37 mouse cellular contexts compared by ENCODE assay signal in genomic region chr12:76770841-76771500, GRCm38 (mm10). TPM values are rescaled to one million over a fixed set of nuclear protein-coding genes. Genes with fewer than 3 reads are reported as not detected.
"Had no signal": no experiment of that assay in that cellular context is flagged by ENCODE, and none has a peak within 500 bp of the region (broad histone marks: within the 10 kb centered on the region; RNA-seq: fewer than 3 reads in every experiment).

No protein-coding gene starts in this region.

- H3K9ac ChIP-seq: limb, embryonic 12.5 days; limb, embryonic 13.5 days; limb, embryonic 15.5 days; liver, embryonic 12.5 days; liver, embryonic 13.5 days; liver, embryonic 14.5 days; liver, embryonic 15.5 days; liver, postnatal 0 days; lung, embryonic 14.5 days; lung, embryonic 15.5 days; midbrain, embryonic 12.5 days; midbrain, embryonic 13.5 days; midbrain, embryonic 15.5 days; neural tube, embryonic 12.5 days had no signal

- H3K27me3 ChIP-seq: limb, embryonic 12.5 days; limb, embryonic 13.5 days; limb, embryonic 15.5 days; liver, embryonic 12.5 days; liver, embryonic 13.5 days; liver, embryonic 15.5 days; lung, embryonic 15.5 days; megakaryocyte, embryonic 14.5 days; midbrain, embryonic 12.5 days; midbrain, embryonic 13.5 days; midbrain, embryonic 15.5 days; neural tube, embryonic 12.5 days had no signal

- H3K9me3 ChIP-seq: limb, embryonic 10.5 days; limb, embryonic 12.5 days; limb, embryonic 13.5 days; limb, embryonic 15.5 days; liver, embryonic 12.5 days; liver, embryonic 13.5 days; liver, embryonic 15.5 days; lung, embryonic 15.5 days; megakaryocyte, embryonic 14.5 days; midbrain, embryonic 12.5 days; midbrain, embryonic 13.5 days; midbrain, embryonic 15.5 days; neural tube, embryonic 12.5 days had no signal

- ATAC-seq: liver, embryonic 12.5 days; liver, postnatal 0 days; lung, postnatal 0 days; midbrain, embryonic 13.5 days; midbrain, embryonic 15.5 days; midbrain, embryonic 16.5 days had no signal

- H3K27ac ChIP-seq: left cerebral cortex, adult 2 months; limb, embryonic 10.5 days; limb, embryonic 12.5 days; limb, embryonic 13.5 days; limb, embryonic 15.5 days; liver, embryonic 12.5 days; liver, embryonic 13.5 days; liver, embryonic 14.5 days; liver, embryonic 15.5 days; lung, embryonic 15.5 days; macrophage; midbrain, embryonic 12.5 days; midbrain, embryonic 13.5 days; midbrain, embryonic 15.5 days; neural tube, embryonic 12.5 days had no signal

- DNase-seq: left cerebral cortex, postnatal 4 days; liver; liver, embryonic 13.5 days; liver, postnatal 0 days; lung, adult 18-20 months; lung, adult 2 months; lung, embryonic 14.5 days; lung, postnatal 10 days; lung, postnatal 14 days; lung, postnatal 36 days; lung, postnatal 4 days; midbrain, embryonic 14.5 days had no signal

- H3K4me2 ChIP-seq: limb, embryonic 12.5 days; limb, embryonic 13.5 days; limb, embryonic 15.5 days; liver, embryonic 11.5 days; liver, embryonic 12.5 days; liver, embryonic 13.5 days; liver, embryonic 15.5 days; lung, embryonic 14.5 days; lung, embryonic 15.5 days; midbrain, embryonic 12.5 days; midbrain, embryonic 13.5 days; midbrain, embryonic 15.5 days; neural tube, embryonic 12.5 days had no signal

- H3K4me3 ChIP-seq: left cerebral cortex, adult 2 months; limb, embryonic 10.5 days; limb, embryonic 12.5 days; limb, embryonic 13.5 days; limb, embryonic 15.5 days; liver, embryonic 12.5 days; liver, embryonic 13.5 days; liver, embryonic 15.5 days; lung, embryonic 15.5 days; megakaryocyte, embryonic 14.5 days; midbrain, embryonic 12.5 days; midbrain, embryonic 13.5 days; midbrain, embryonic 15.5 days; myocyte; neural tube, embryonic 12.5 days had no signal

- H3K36me3 ChIP-seq: limb, embryonic 10.5 days; limb, embryonic 12.5 days; limb, embryonic 13.5 days; liver, embryonic 13.5 days; lung, embryonic 15.5 days; midbrain, embryonic 12.5 days; midbrain, embryonic 13.5 days; midbrain, embryonic 15.5 days; neural tube, embryonic 12.5 days had no signal

RNA-seq across cellular contexts. Expression of gene Gpx2, which starts 24.4 kb away (rescaled TPM):
- total RNA-seq: left cerebral cortex, postnatal 4 days; megakaryocyte progenitor cell, adult 5-6 weeks; megakaryocyte, adult 5-6 weeks; megakaryocyte-erythroid progenitor cell, adult 5-6 weeks; monocyte, adult 5-6 weeks had no signal
- polyA plus RNA-seq: liver, embryonic 11.5 days; liver, embryonic 12.5 days; liver, embryonic 13.5 days; liver, embryonic 15.5 days; macrophage; midbrain, embryonic 12.5 days; midbrain, embryonic 13.5 days; midbrain, embryonic 14.5 days; midbrain, embryonic 15.5 days; myocyte; neural tube, embryonic 11.5 days; neural tube, embryonic 12.5 days had no signal

RNA-seq across cellular contexts. Expression of gene Rab15, which starts 51.7 kb away (rescaled TPM):
- total RNA-seq: liver, adult 2 months; megakaryocyte, adult 5-6 weeks; megakaryocyte-erythroid progenitor cell, adult 5-6 weeks; monocyte, adult 5-6 weeks had no signal
- polyA plus RNA-seq: liver, adult 2 months had no signal
